Mouse (Mus musculus) limb, embryonic 10.5 days (tissue): ENCODE data around the gene Clip4. TPM values are rescaled to one million over a fixed set of nuclear protein-coding genes. Genes with fewer than 3 reads are reported as not detected.

Experiments
- DNase-seq: peaks from one replicate; pipeline ENCODE4 v3.0.0-alpha.2; 2017; ENCODE audit warnings: low spot score
- H3K27ac ChIP-seq: fragments of 300-500 bp; sonication (generic); 2 replicates; pipeline ENCODE4 v1.5.1; 2016; ENCODE audit warnings: mild to moderate bottlenecking
- H3K27me3 ChIP-seq: fragments of 300-500 bp; sonication (generic); 2 replicates; pipeline ENCODE4 v1.6.1; 2016; ENCODE audit warnings: low read depth, mild to moderate bottlenecking; ENCODE audit not compliant: poor library complexity, severe bottlenecking
- H3K36me3 ChIP-seq: fragments of 300-500 bp; sonication (generic); 2 replicates; pipeline ENCODE4 v1.6.1; 2016; ENCODE audit warnings: mild to moderate bottlenecking, moderate library complexity
- H3K4me1 ChIP-seq: fragments of 300-500 bp; sonication (generic); 2 replicates; pipeline ENCODE4 v1.6.1; 2016
- H3K4me3 ChIP-seq: fragments of 300-500 bp; sonication (generic); 2 replicates; pipeline ENCODE4 v1.5.1; 2016; ENCODE audit warnings: mild to moderate bottlenecking, moderate library complexity
- H3K9me3 ChIP-seq: fragments of 300-500 bp; sonication (generic); replicated peaks from 2 replicates; pipeline ENCODE4 v1.6.1; 2016; ENCODE audit warnings: mild to moderate bottlenecking
- WGBS: fragments of 180-500 bp; shearing (Covaris S2); methylation state at CpG from one replicate; pipeline ENCODE4 v1.1.7; 2016; 5-methylcytosine and 5-hydroxymethylcytosine counted together
- polyA plus RNA-seq: library from polyadenylated mRNA; unstranded; fragments of >200 nt; fragmentation: Nextera tagmentation; extraction: Ambion mirVana; gene quantifications from 2 replicates; pipeline ENCODE4 v1.2.1, GENCODE M21; 2016

The Clip4 gene
- polyA plus RNA-seq, 1 experiment from 2014 or later, result 2.3 TPM

GRCm38 (mm10) chr17:71774173-71774572 lies 5.9 kb downstream of the Clip4 start:
- WGBS, result 86% methylated on average over 4 of the region's 4 CpGs
- H3K4me1 ChIP-seq, result no peaks in the 10 kb centered on the region
- no peaks in the 10 kb centered on the region for H3K27me3 ChIP-seq
- no peaks in the 10 kb centered on the region for H3K36me3 ChIP-seq
- H3K27ac ChIP-seq, result no peak overlapping the region
- DNase-seq, result no peak
- H3K4me3 ChIP-seq, result no peak overlapping the region
- no peaks in the 10 kb centered on the region for H3K9me3 ChIP-seq

GRCm38 (mm10) chr17:71775279-71775678 lies 7.0 kb downstream of the Clip4 start:
- Histone ChIP-seq H3K36me3 (no peaks in the 10 kb centered on the region), H3K27me3 (no peaks in the 10 kb centered on the region), H3K27ac (no peak overlapping the region), H3K9me3 (no peaks in the 10 kb centered on the region), H3K4me3 (no peak overlapping the region), H3K4me1 (no peaks in the 10 kb centered on the region)
- no peak for DNase-seq
- WGBS, result 86% methylated on average over 4 of the region's 4 CpGs

- 75% methylated on average over 3 of the region's 3 CpGs for WGBS
- DNase-seq, result no peak
Measured at GRCm38 (mm10) chr17:71778696-71779095, 10.4 kb downstream of the Clip4 start.

GRCm38 (mm10) chr17:71780490-71780889 lies 12.2 kb downstream of the Clip4 start:
- peaks cover 34% of the 10 kb centered on the region for H3K27me3 ChIP-seq
- WGBS, result 88% methylated on average over 2 of the region's 2 CpGs
- no peak overlapping the region for H3K4me3 ChIP-seq
- no peaks in the 10 kb centered on the region for H3K36me3 ChIP-seq
- no peak for DNase-seq
- no peak overlapping the region for H3K27ac ChIP-seq
- peaks cover 17% of the 10 kb centered on the region for H3K4me1 ChIP-seq
- H3K9me3 ChIP-seq, result no peaks in the 10 kb centered on the region

More at GRCm38 (mm10) chr17:71778696-71779095, 10.4 kb downstream of the Clip4 start:
- Histone ChIP-seq H3K4me1 (peaks cover 17% of the 10 kb centered on the region), H3K4me3 (no peak overlapping the region), H3K27me3 (peaks cover 31% of the 10 kb centered on the region), H3K27ac (no peak overlapping the region), H3K36me3 (no peaks in the 10 kb centered on the region), H3K9me3 (no peaks in the 10 kb centered on the region)

- no peak for DNase-seq
- H3K4me1 ChIP-seq, result peaks cover 17% of the 10 kb centered on the region
- WGBS, result 86% methylated on average over 4 of the region's 4 CpGs
- no peaks in the 10 kb centered on the region for H3K9me3 ChIP-seq
- no peaks in the 10 kb centered on the region for H3K36me3 ChIP-seq
- H3K27me3 ChIP-seq, result peaks cover 34% of the 10 kb centered on the region
- no peak overlapping the region for H3K4me3 ChIP-seq
- H3K27ac ChIP-seq, result no peak overlapping the region
Measured at GRCm38 (mm10) chr17:71780945-71781344, 12.7 kb downstream of the Clip4 start.

- DNase-seq, result no peak
- Histone ChIP-seq H3K4me3 (peak overlapping the region; percentile 82), H3K27me3 (peaks cover 34% of the 10 kb centered on the region), H3K27ac (peak overlapping the region; percentile 85), H3K36me3 (no peaks in the 10 kb centered on the region), H3K4me1 (peaks cover 17% of the 10 kb centered on the region), H3K9me3 (no peaks in the 10 kb centered on the region)
- WGBS, result 0% methylated on average over 29 of the region's 29 CpGs
Measured at GRCm38 (mm10) chr17:71782242-71782698, 14.0 kb downstream of the Clip4 start.

- peak overlapping the region; percentile 82 for H3K4me3 ChIP-seq
- 6% methylated on average over 59 of the region's 59 CpGs for WGBS
- peaks cover 17% of the 10 kb centered on the region for H3K4me1 ChIP-seq
- H3K27me3 ChIP-seq, result peaks cover 34% of the 10 kb centered on the region
- peak overlapping the region; percentile 85 for H3K27ac ChIP-seq
- no peaks in the 10 kb centered on the region for H3K9me3 ChIP-seq
- DNase-seq, result peak; percentile 59
- no peaks in the 10 kb centered on the region for H3K36me3 ChIP-seq
Measured at GRCm38 (mm10) chr17:71782699-71783365, 14.6 kb downstream of the Clip4 start.

- Histone ChIP-seq H3K36me3 (no peaks in the 10 kb centered on the region), H3K27me3 (peaks cover 34% of the 10 kb centered on the region), H3K9me3 (no peaks in the 10 kb centered on the region), H3K4me1 (peaks cover 17% of the 10 kb centered on the region), H3K4me3 (peak overlapping the region; percentile 82), H3K27ac (no peak overlapping the region)
- peak; percentile 23 for DNase-seq
- 30% methylated on average over 10 of the region's 10 CpGs for WGBS
Measured at GRCm38 (mm10) chr17:71783366-71783735, 15.1 kb downstream of the Clip4 start.

GRCm38 (mm10) chr17:71786456-71786855 lies 18.2 kb downstream of the Clip4 start:
- H3K27ac ChIP-seq, result no peak overlapping the region
- no peak overlapping the region for H3K4me3 ChIP-seq
- no peaks in the 10 kb centered on the region for H3K36me3 ChIP-seq
- peaks cover 26% of the 10 kb centered on the region for H3K27me3 ChIP-seq
- H3K4me1 ChIP-seq, result peaks cover 17% of the 10 kb centered on the region
- no peaks in the 10 kb centered on the region for H3K9me3 ChIP-seq
- peak; percentile 11 for DNase-seq

- WGBS, result 94% methylated on average over 4 of the region's 4 CpGs
- no peaks in the 10 kb centered on the region for H3K4me1 ChIP-seq
- DNase-seq, result no peak
- H3K27me3 ChIP-seq, result no peaks in the 10 kb centered on the region
- no peaks in the 10 kb centered on the region for H3K9me3 ChIP-seq
- no peak overlapping the region for H3K27ac ChIP-seq
- H3K36me3 ChIP-seq, result no peaks in the 10 kb centered on the region
- no peak overlapping the region for H3K4me3 ChIP-seq
Measured at GRCm38 (mm10) chr17:71791109-71791508, 22.8 kb downstream of the Clip4 start.

GRCm38 (mm10) chr17:71791622-71792021 lies 23.3 kb downstream of the Clip4 start:
- H3K36me3 ChIP-seq, result no peaks in the 10 kb centered on the region
- no peak for DNase-seq
- H3K9me3 ChIP-seq, result no peaks in the 10 kb centered on the region
- H3K27me3 ChIP-seq, result no peaks in the 10 kb centered on the region
- no peaks in the 10 kb centered on the region for H3K4me1 ChIP-seq
- H3K27ac ChIP-seq, result no peak overlapping the region
- H3K4me3 ChIP-seq, result no peak overlapping the region
- WGBS, result 94% methylated on average over 4 of the region's 4 CpGs

GRCm38 (mm10) chr17:71795521-71796205 lies 27.4 kb downstream of the Clip4 start:
- H3K27me3 ChIP-seq, result no peaks in the 10 kb centered on the region
- 88% methylated on average over 15 of the region's 15 CpGs for WGBS
- no peak for DNase-seq
- H3K27ac ChIP-seq, result no peak overlapping the region
- no peak overlapping the region for H3K4me3 ChIP-seq
- H3K36me3 ChIP-seq, result no peaks in the 10 kb centered on the region
- no peaks in the 10 kb centered on the region for H3K4me1 ChIP-seq
- H3K9me3 ChIP-seq, result no peaks in the 10 kb centered on the region

GRCm38 (mm10) chr17:71803456-71803855 lies 35.2 kb downstream of the Clip4 start:
- no peak overlapping the region for H3K4me3 ChIP-seq
- no peak overlapping the region for H3K27ac ChIP-seq
- H3K36me3 ChIP-seq, result no peaks in the 10 kb centered on the region
- WGBS, result 93% methylated on average over 6 of the region's 6 CpGs
- H3K9me3 ChIP-seq, result no peaks in the 10 kb centered on the region
- no peaks in the 10 kb centered on the region for H3K4me1 ChIP-seq
- no peak for DNase-seq
- H3K27me3 ChIP-seq, result no peaks in the 10 kb centered on the region
